Mouse (Mus musculus) left cerebral cortex, postnatal 25 days (tissue): Measurements from ENCODE around the gene Rcc1. TPM values are rescaled to one million over a fixed set of nuclear protein-coding genes. Genes with fewer than 3 reads are reported as not detected.
"Not testable (repeated sequence)": the region's sequence is repeated elsewhere in the genome, so short reads cannot be mapped to it uniquely, and the experiment has no call there.

Experiments used
- DNase-seq, 2 experiments: peaks; one replicate each; pipeline ENCODE4 v3.0.0; 2022; ENCODE audit warnings: low spot score in 2 of 2, mixed read lengths in 1 of 2
- intact Hi-C: fragments of 180-260 bp; cut with DNase I; formaldehyde crosslinking; loops from one replicate; pipeline ENCODE4 v1.15.1; 2025
- total RNA-seq, 2 experiments: library from RNA; stranded (reverse); gene quantifications; 2 replicates each; pipeline ENCODE4 v1.2.3; 2021

Gene Rcc1
- total RNA-seq, 2 experiments from 2014 or later, result 12.8 to 14.8 TPM

- DNase-seq, result no peak
- intact Hi-C loops, result loop anchor here (2.0 kb wide), 1 partner anchor 21 kb away; no protein-coding TSS in a partner anchor
These were observed 23.5 kb downstream of the Rcc1 start for GRCm38 (mm10) chr4:132329835-132330354.

GRCm38 (mm10) chr4:132329115-132329834 is 24.1 kb downstream of the Rcc1 start, which contains the start of gene Trnau1ap:
TSS of gene Trnau1ap (minus strand) at chr4:132329538.
- peak; percentile 79 to 84 for DNase-seq
- intact Hi-C loops, result loop anchor here (2.0 kb wide), 1 partner anchor 20 kb away; no protein-coding TSS in a partner anchor

GRCm38 (mm10) chr4:132328391-132328982 is 24.9 kb downstream of the Rcc1 start:
- no peak for DNase-seq
- intact Hi-C loops, result loop anchor here (2.0 kb wide), 1 partner anchor 20 kb away; no protein-coding TSS in a partner anchor

GRCm38 (mm10) chr4:132326481-132326880 is 26.9 kb downstream of the Rcc1 start:
- no peak for DNase-seq
- intact Hi-C loops, result no loop called here

DNA sequence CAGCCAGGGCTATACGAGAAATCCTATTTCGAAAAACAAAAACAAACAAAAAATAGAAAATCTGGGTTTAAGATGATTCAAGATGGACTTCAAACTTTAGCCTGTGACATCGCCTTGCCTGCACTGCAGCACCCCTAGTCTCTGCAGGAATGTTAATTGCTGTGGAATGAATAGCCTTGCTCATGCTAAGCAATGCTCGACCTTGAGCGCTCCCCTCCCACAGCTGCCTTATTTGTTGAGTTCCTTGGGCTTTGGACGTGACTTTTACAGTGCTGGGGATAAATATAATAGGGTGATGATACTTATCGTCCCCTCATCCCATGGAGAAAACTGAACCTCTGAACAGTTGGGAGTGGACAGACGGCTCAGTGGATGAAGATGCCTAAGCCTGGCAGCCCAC is 37.7 kb downstream of the Rcc1 start:
- DNase-seq, result no peak
- intact Hi-C loops, result no loop called here

GRCm38 (mm10) chr4:132312627-132313026 is 40.8 kb downstream of the Rcc1 start:
- intact Hi-C loops, result no loop called here
- no peak for DNase-seq

DNA sequence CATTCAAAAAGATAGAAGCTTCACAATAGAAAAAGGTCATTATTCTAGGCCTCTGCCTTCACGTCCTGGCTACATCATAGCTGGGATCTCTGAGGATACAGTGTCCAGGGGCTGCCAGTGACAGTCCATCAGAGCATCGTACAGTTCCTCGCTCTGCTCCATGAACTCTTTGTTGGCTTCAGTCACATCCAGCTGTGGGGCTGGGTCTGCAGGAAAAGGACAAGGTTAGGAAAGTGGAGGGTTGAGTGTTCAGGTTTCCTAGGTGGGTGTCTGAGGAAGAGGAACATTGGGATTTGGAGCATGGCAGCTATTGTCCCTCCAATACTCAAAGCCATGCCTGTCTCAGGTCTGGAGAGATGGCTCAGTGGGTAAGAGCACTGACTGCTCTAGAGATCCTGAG is 41.6 kb downstream of the Rcc1 start:
- DNase-seq, result no peak
- intact Hi-C loops, result no loop called here

- intact Hi-C loops, result no loop called here
- no peak for DNase-seq
These were observed 42.2 kb downstream of the Rcc1 start for GRCm38 (mm10) chr4:132311209-132311608.

- DNase-seq, result peak; percentile 32 to 44
- intact Hi-C loops, result loop anchor here (2.0 to 10.0 kb wide), 2 partner anchors 19 to 205 kb away; partner anchors contain the start of genes Sesn2 and Trnau1ap
These were observed 43.4 kb downstream of the Rcc1 start for GRCm38 (mm10) chr4:132309849-132310472.

DNA sequence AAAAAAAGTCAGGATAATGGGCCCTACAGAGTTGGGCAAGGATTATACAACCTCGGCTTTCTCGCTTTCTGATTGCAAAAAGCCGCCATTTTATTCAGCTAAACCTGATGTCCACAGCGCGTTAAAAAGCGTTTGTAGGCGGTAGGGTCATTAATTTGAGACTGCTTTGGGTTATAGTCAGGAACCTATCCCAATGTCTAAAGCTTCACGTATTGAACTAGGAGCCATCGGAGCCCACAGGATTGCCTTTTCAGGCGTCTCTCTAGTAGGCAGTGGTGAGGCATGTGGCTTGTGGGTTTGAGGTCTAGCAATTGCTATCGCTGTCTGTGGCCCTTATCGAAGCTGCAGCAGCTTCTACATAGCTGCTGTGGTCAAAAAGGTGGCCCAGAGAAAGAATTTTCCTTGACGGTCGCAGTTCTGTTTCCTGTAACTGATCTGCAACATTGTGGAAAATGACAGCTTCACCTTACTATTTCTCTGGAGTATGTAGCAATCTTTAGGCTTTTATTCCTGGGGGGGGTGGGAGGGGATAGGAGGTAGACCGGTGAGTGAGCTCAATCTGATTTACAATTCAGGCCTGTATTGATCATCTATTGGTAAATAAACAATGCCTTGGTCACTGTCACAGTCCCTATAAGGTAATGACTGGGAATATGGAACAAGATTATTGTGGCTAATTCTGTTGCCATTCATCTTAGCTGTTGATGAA is 44.1 kb downstream of the Rcc1 start:
- DNase-seq, result peak; percentile 18 to 37
- intact Hi-C loops, result loop anchor here (2.0 to 10.0 kb wide), 2 partner anchors 20 to 206 kb away; partner anchors contain the start of genes Sesn2 and Trnau1ap

DNA sequence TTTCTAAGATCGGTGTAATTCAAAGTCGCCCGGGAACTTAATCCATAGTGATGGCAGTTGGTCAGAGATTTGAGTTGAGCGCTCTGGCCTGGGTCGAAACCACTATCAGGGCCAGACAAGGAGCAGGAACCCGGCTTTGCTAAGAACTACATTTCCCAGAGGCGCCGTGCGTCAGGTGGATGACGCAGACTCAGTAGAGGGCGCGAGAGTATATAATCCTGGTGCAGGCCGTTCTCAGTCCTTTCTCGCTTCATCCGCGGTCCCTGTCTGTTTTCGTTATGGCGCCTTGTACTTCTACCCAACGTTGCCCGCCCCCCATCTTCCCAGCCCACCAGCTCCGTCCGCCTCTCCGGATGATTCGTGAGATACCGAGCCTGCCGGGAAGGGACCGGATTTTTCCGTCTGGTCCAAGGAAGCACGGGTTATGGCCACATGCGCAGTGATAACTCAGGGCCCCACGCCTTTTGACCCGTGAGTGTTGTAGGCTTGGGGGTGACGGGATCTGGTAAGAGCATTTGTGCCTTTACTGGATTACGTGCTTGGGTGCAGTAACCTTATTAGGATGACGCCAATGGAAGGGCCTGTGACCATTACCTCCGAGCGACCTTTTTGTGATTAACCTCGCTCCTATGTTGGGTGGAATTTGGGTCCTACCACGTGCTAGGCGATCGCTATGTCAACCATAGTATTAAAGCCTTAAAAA is 44.8 kb downstream of the Rcc1 start:
- peak; percentile 91 to 95 for DNase-seq

DNA sequence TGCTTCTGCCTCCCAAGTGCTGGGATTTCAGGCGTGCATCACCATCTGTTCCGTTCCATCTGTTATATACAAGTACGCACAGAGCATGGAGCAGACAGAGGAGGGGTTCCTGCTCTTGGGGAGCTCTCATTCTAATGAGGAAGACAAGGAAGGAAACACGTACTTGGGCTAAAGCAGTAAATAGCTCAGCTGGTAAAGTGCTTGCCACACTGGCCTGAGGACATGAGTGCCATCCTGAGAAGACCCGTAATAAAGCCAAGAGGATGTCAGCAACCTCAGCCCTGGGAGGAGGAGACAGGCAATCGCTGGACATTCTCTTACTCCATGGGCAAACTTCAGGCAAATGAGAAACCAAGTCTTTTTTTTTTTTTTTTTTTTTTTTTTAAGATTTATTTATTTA is 47.4 kb downstream of the Rcc1 start:
- intact Hi-C loops, result loop anchor here (10.0 kb wide), 1 partner anchor 209 kb away; the partner anchor contains the start of gene Sesn2
- DNase-seq, result no peak

More for the DNA sequence above, 44.8 kb downstream of the Rcc1 start:
- intact Hi-C loops, result loop anchor here (2.0 to 10.0 kb wide), 2 partner anchors 20 to 206 kb away; partner anchors contain the start of genes Sesn2 and Trnau1ap

DNA sequence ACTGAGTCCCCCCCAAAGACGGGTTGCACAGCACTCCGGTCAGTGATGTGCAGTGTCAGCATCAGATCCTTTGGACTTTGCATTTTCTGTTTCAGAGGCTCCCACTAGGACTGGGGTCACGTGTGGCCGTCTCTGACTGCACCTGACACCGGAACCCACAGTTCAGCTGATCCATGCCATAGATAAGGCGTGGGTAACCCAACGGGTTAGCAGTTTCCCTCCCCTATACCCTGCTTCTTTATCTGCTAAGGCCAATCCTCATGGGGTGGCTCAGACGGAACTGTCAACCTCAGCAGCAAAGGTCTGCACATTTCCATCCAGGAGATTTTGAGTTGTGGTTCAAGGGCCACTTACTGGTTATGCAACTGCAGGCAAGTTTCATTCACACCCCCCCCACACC is 48.1 kb downstream of the Rcc1 start:
- no peak for DNase-seq
- intact Hi-C loops, result loop anchor here (10.0 kb wide), 1 partner anchor 210 kb away; the partner anchor contains the start of gene Sesn2

GRCm38 (mm10) chr4:132303484-132303883 is 49.9 kb downstream of the Rcc1 start:
- intact Hi-C loops, result loop anchor here (10.0 kb wide), 1 partner anchor 211 kb away; the partner anchor contains the start of gene Sesn2
- DNase-seq, result not testable (repeated sequence)

GRCm38 (mm10) chr4:132302939-132303479 is 50.4 kb downstream of the Rcc1 start, which contains the start of gene Rab42:
TSS of gene Rab42 (minus strand) at chr4:132303385.
- intact Hi-C loops, result loop anchor here (10.0 kb wide), 1 partner anchor 212 kb away; the partner anchor contains the start of gene Sesn2
- DNase-seq, result peak; percentile 57 to 76

GRCm38 (mm10) chr4:132301965-132302938 is 51.2 kb downstream of the Rcc1 start:
- peak in 1 of 2 experiments; percentile 18 for DNase-seq

DNA sequence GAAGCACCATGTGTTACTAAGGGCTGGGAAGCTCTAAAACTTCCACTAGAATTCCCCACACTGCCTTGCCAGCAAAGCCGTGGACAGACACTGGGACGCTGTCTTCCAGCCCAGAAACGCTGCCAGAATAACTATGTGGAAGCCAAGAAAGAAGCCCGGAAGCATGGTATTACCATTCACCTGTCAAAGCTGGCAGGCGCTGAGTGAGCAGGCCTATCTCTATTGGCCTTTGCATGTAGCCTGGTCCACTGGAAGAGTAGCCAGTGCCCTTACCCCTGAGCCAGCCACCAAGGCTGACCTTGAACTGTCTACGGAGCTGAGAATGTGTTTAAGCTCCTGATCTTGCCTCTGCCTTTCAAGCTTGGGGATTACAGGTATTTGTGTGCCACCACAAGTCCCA is 51.9 kb downstream of the Rcc1 start:
- DNase-seq, result no peak
- intact Hi-C loops, result loop anchor here (10.0 kb wide), 1 partner anchor 213 kb away; the partner anchor contains the start of gene Sesn2

More at GRCm38 (mm10) chr4:132301965-132302938, 51.2 kb downstream of the Rcc1 start:
- intact Hi-C loops, result loop anchor here (10.0 kb wide), 1 partner anchor 213 kb away; the partner anchor contains the start of gene Sesn2
